Mouse (Mus musculus): ENCODE results near the gene Etv6. TPM values are rescaled to one million over a fixed set of nuclear protein-coding genes. Genes with fewer than 3 reads are reported as not detected.

The Etv6 gene
- total and polyA plus RNA-seq, 3 experiments = 12.6 to 25.9 TPM; not detected in 1

- H3K9ac ChIP-seq (ENCODE audit: control insufficient read depth, low read depth, low read length, poor library complexity, severe bottlenecking) = no peak overlapping the region
- H3K27ac ChIP-seq (ENCODE audit: control insufficient read depth, low read depth, low read length) = no peak overlapping the region
- no peaks in the 10 kb centered on the region for H3K4me1 ChIP-seq (ENCODE audit: control insufficient read depth in 1 of 2, insufficient read depth in 2 of 2, low read length in 2 of 2)
- no peak for TF ChIP-seq SIN3A (IDR thresholded peaks at IDR 0.05; ENCODE audit: low read length)
- no peak for TF ChIP-seq POLR2A (IDR thresholded peaks at IDR 0.05; ENCODE audit: control insufficient read depth in 1 of 2, insufficient read depth in 1 of 2, low read depth in 1 of 2, low read length in 2 of 2, poor library complexity in 1 of 2)
- no peak for TF ChIP-seq GABPA (IDR thresholded peaks at IDR 0.05; ENCODE audit: low read depth, low read length)
- TF ChIP-seq NRF1 (IDR thresholded peaks at IDR 0.05; ENCODE audit: insufficient read depth, low read depth, low read length, poor library complexity, severe bottlenecking) = no peak
- TF ChIP-seq NELFE (IDR thresholded peaks at IDR 0.05; ENCODE audit: low read depth, low read length) = no peak
- TF ChIP-seq ZMIZ1 (IDR thresholded peaks at IDR 0.05; ENCODE audit: low read depth, low read length) = no peak
- no peak for TF ChIP-seq MAX (IDR thresholded peaks at IDR 0.05; ENCODE audit: low read length)
- no peak for TF ChIP-seq TAL1 (IDR thresholded peaks at IDR 0.05; ENCODE audit: low read length)
- no peak for TF ChIP-seq ZNF384 (IDR thresholded peaks at IDR 0.05; ENCODE audit: low read depth, low read length)
- no peak for TF ChIP-seq TCF12 (IDR thresholded peaks at IDR 0.05; ENCODE audit: low read depth, low read length)
- no peak for TF ChIP-seq UBTF (IDR thresholded peaks at IDR 0.05; ENCODE audit: borderline replicate concordance, insufficient read depth, low read depth, low read length)
- TF ChIP-seq CHD1 (IDR thresholded peaks at IDR 0.05; ENCODE audit: low read depth, low read length) = no peak
- TF ChIP-seq TBP (IDR thresholded peaks at IDR 0.05; ENCODE audit: low read depth, low read length) = no peak
- TF ChIP-seq ELF1 (IDR thresholded peaks at IDR 0.05; ENCODE audit: low read depth, low read length) = no peak
- peaks cover 0 to 10% of the 10 kb centered on the region in 2 experiments; a peak in 2 of 4 replicates for H3K36me3 ChIP-seq (ENCODE audit: control insufficient read depth in 1 of 2, insufficient read depth in 2 of 2, low read length in 2 of 2)
- H3K79me2 ChIP-seq (ENCODE audit: control insufficient read depth, insufficient read depth, low read length, poor library complexity) = no peaks in the 10 kb centered on the region
- no peaks in the 10 kb centered on the region for H3K27me3 ChIP-seq (ENCODE audit: control insufficient read depth in 1 of 2, insufficient read depth in 2 of 2, low read length in 2 of 2)
- no peaks in the 10 kb centered on the region for H3K9me3 ChIP-seq (replicated peaks; ENCODE audit: insufficient read depth, low read length)
- H3K4me3 ChIP-seq (ENCODE audit: control insufficient read depth in 1 of 2, insufficient read depth in 1 of 2, low read depth in 2 of 2, low read length in 2 of 2) = no peak overlapping the region
- DNase-seq (ENCODE audit: low read depth, low spot score) = no peak
Measured at GRCm38 (mm10) chr6:134159672-134160071, 124.2 kb downstream of the Etv6 start.

- Histone ChIP-seq H3K27me3 (ENCODE audit: control insufficient read depth in 1 of 2, insufficient read depth in 2 of 2, low read length in 2 of 2) (no peaks in the 10 kb centered on the region), H3K4me1 (ENCODE audit: control insufficient read depth in 1 of 2, insufficient read depth in 2 of 2, low read length in 2 of 2) (no peaks in the 10 kb centered on the region)
- DNase-seq (ENCODE audit: low read depth, low spot score) = no peak
Measured at GRCm38 (mm10) chr6:134161040-134161439, 125.5 kb downstream of the Etv6 start.

More at GRCm38 (mm10) chr6:134161040-134161439, 125.5 kb downstream of the Etv6 start:
- no peaks in the 10 kb centered on the region for H3K9me3 ChIP-seq (replicated peaks; ENCODE audit: insufficient read depth, low read length)
- H3K27ac ChIP-seq (ENCODE audit: control insufficient read depth, low read depth, low read length) = no peak overlapping the region
- peaks cover 0 to 8% of the 10 kb centered on the region in 2 experiments; a peak in 2 of 4 replicates for H3K36me3 ChIP-seq (ENCODE audit: control insufficient read depth in 1 of 2, insufficient read depth in 2 of 2, low read length in 2 of 2)
- no peak overlapping the region for H3K4me3 ChIP-seq (ENCODE audit: control insufficient read depth in 1 of 2, insufficient read depth in 1 of 2, low read depth in 2 of 2, low read length in 2 of 2)
- H3K79me2 ChIP-seq (ENCODE audit: control insufficient read depth, insufficient read depth, low read length, poor library complexity) = no peaks in the 10 kb centered on the region
- TF ChIP-seq E2F4 (IDR thresholded peaks at IDR 0.05; ENCODE audit: borderline replicate concordance, low read depth, low read length) = no peak
- TF ChIP-seq RAD21 (IDR thresholded peaks at IDR 0.05; ENCODE audit: low read depth, low read length) = no peak
- TF ChIP-seq TCF12 (IDR thresholded peaks at IDR 0.05; ENCODE audit: low read depth, low read length) = no peak
- no peak for TF ChIP-seq MYB (IDR thresholded peaks at IDR 0.05; ENCODE audit: low read depth, low read length)
- TF ChIP-seq ELF1 (IDR thresholded peaks at IDR 0.05; ENCODE audit: low read depth, low read length) = no peak
- TF ChIP-seq ZNF384 (IDR thresholded peaks at IDR 0.05; ENCODE audit: low read depth, low read length) = no peak
- TF ChIP-seq GATA1 (IDR thresholded peaks at IDR 0.05; ENCODE audit: low read depth, low read length) = no peak
- no peak for TF ChIP-seq BHLHE40 (IDR thresholded peaks at IDR 0.05; ENCODE audit: borderline replicate concordance, low read depth, low read length)
- no peak for TF ChIP-seq UBTF (IDR thresholded peaks at IDR 0.05; ENCODE audit: borderline replicate concordance, insufficient read depth, low read depth, low read length)
- no peak for TF ChIP-seq GABPA (IDR thresholded peaks at IDR 0.05; ENCODE audit: low read depth, low read length)
- no peak for TF ChIP-seq MYC (IDR thresholded peaks at IDR 0.05; ENCODE audit: low read depth, low read length)
- no peak overlapping the region for H3K9ac ChIP-seq (ENCODE audit: control insufficient read depth, low read depth, low read length, poor library complexity, severe bottlenecking)
